Mouse (Mus musculus): ENCODE results near the gene Uqcr10.
"Not testable (repeated sequence)": the region's sequence is repeated elsewhere in the genome, so short reads cannot be mapped to it uniquely, and the experiment has no call there.

Uqcr10 gene

GRCm38 (mm10) chr11:4712822-4713221, 8.7 kb upstream of the Uqcr10 start:
- DNase-seq = no peak

DNA sequence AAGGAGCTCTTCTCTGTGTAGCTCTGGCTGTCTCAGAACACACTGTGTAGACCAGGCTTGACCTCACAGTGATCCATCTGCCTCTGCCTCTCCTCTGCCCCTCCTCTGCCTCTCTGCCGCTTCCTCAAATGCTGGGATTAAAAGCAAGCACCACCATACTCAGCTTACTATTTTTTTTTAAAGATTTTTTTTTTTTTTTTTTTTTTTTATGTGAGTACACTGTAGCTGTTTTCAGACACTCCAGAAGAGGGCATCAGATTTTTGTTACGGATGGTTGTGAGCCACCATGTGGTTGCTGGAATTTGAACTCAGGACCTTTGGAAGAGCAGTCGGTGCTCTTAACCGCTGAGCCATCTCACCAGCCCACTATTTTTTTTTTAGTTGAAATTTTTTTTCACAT, 6.0 kb upstream of the Uqcr10 start:
- DNase-seq = not testable (repeated sequence)

GRCm38 (mm10) chr11:4705178-4705577, 1.0 kb upstream of the Uqcr10 start:
- no peak for DNase-seq

- DNase-seq = no peak
Observed at GRCm38 (mm10) chr11:4703688-4704071, 462 bp downstream of the Uqcr10 start.

GRCm38 (mm10) chr11:4700726-4701125, 3.4 kb downstream of the Uqcr10 start:
- DNase-seq = no peak

DNA sequence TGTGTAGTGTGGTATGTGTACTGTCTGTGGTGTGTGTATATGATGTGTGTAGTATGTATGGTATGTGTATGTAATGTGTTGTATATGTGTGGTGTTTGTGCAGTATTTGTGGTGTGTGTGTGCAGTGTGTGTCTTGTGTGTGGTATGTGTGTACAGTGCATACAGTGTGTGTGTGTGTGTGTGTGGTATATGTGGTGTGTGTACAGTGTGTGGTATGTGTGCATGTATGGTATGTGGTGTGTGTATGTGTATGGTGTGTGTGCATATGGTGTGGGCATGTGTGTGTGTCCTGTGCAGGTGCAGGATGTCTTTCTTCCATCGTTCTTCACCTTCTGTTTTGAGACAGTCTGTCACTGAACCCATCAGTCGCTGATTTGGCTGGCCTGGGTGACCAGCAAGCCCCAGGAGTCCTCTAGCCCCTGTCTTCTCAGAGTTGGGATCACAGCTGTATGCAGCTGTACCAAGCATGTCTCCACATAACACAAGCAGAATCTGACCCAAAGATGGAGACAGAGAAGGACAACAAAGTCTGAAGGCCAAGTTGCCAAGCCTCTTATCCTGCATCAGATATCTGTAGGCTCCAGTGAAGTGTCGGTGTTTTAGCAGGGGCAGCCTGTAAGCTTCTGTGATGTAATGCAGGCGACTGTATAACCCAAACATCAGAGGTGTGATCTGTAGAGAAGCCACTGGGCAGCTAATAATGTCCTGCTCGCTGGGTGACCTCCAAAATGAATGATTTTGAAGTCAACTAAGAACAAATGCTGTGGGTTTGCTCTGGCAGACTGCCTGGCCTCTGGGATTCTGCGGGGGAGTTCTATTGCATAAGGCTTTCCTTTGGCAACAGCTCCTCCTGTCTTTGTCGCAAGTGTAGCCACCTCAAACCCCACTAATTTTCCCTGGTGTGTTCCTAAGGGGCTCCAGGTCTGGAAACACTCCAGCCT, 6.8 kb downstream of the Uqcr10 start:
- DNase-seq = peak; percentile 39

DNA sequence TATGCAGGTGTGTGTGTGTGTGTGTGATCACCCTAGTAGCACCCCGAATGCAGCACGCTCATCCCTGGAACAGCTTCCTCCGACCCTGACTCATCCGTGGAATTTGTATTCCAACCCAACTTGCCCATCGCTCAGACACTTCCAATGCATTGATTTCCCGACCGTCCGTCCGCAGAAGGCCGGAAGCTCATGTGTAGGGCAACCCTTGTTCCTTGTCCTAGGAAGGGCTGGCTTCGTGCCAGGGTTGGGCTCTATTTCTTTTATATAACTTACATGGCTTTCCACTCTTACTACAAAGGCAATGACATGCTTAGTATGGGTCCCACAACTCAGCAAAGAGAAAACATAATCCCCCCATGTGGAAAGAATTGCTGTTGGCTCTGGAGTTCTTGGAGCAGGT, 12.0 kb downstream of the Uqcr10 start:
- no peak for DNase-seq

DNA sequence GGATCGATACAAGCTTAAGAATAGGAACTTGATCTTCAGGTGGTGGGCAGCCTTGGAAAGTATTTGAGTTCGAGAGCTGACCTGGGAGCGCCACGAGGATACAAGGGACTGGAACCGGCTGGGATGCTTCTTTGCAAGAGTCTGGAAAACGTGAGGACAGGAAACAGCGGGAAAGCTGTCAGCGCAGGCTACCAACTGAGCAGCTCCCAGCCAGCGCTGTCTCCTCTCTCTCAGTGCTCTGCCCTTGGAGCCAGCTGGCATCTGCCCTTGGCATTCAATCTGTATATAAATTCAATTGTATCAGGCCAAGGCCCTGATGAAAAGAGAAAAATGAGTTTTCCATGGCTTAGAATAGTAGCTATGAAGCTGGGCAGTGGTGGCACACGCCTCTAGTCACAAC, 12.9 kb downstream of the Uqcr10 start:
- no peak for DNase-seq

DNA sequence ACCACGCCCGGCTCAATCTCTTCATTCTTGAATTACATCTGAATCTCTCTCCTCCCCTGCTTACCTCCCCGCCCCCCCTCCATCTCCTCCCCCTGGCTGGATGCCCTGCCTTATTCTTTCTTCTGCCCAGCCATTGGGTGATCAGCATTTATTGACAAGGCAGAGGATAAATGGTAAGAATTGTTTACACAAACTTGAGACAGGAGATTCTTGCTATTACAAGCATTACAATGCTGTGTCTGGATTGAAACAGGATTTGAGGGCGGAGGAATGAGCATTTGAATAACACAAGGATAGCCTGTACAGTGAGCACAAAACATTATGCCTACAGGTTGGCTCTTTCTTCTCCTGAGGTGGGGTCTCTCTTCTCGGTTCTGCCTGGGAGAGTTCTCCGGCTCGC, 13.8 kb downstream of the Uqcr10 start:
- no peak for DNase-seq

GRCm38 (mm10) chr11:4688632-4689380, 15.3 kb downstream of the Uqcr10 start:
- no peak for DNase-seq

DNA sequence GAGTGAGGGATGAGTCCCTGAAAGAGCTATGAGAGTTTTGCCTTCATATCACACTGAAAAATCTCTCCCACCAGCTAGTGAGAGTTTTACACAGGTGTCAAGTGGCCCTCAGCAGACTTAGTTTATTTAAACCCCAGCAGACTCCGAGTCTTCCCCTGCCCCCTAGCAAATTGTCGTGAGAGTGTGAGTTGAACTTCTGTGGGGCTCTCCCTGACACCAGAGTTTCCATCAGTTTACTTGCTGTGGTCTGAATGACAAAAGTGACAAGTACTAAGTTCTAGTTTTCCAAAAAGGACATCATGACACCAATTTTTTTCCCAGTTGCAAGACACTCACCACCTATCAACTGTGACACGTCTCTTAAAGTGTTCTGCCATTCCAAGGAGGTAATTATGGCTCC, 16.3 kb downstream of the Uqcr10 start:
- DNase-seq = no peak

GRCm38 (mm10) chr11:4687027-4687426, 17.1 kb downstream of the Uqcr10 start:
- no peak for DNase-seq

- no peak for DNase-seq
Observed at GRCm38 (mm10) chr11:4685510-4685909, 18.6 kb downstream of the Uqcr10 start.

DNA sequence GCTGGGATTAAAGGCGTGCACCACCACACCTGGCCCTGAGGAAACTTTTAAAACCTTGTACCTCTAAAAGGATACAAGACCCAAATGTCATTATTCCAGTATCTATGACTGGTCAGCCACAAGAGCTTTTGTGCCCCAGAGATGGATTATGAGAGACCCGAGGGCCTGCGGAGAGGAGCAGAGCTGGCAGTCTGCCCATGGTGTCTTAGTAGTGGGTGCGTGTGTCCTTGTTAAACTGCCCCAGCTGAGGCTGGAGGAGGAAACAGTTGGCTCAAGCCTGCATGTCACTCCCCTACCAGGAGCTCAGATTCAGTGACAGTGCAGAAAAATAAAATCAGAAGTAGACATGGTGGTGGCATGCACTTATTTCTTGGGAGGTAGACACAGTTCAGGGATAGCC, 19.1 kb downstream of the Uqcr10 start:
- DNase-seq = no peak

DNA sequence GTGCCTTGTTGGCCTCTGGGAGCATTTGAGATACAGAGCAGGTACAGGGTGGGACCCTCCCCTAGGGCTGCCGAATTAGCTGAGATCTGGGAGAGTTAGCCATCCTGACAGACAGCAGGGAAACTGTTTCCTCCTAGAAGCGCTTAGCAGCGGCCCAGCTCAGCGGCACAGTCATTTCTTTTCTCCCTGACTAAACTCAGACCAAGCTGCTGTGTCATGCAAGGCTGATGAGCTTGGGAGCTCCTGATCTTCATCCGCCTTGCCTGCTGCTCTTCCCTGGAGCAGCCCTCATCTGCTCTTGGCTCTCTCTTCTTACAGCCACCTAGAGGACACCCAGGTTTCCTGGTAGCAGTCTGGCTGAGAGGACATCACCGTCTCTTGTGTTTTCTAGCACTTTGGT, 20.0 kb downstream of the Uqcr10 start:
- DNase-seq = no peak

DNA sequence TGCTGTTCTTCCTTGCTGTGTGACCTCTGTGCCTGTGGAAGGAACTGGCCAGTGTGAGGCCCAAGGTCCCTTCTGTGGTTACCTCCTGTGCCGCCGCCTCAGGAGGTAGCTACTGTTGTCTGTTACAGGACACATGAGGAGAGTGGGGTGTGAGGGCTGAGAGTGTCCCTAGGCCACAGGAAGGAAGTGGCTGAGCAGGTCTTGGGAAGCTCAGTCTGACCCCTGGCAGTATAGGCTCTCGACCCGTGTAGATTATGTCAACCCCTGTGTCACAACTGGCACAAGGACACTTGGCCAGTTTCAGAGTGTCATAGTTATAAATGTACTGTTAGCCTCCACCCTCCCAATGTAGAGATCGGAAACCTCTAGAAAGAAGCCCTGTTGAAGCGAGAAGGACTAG, 20.6 kb downstream of the Uqcr10 start:
- DNase-seq = no peak

DNA sequence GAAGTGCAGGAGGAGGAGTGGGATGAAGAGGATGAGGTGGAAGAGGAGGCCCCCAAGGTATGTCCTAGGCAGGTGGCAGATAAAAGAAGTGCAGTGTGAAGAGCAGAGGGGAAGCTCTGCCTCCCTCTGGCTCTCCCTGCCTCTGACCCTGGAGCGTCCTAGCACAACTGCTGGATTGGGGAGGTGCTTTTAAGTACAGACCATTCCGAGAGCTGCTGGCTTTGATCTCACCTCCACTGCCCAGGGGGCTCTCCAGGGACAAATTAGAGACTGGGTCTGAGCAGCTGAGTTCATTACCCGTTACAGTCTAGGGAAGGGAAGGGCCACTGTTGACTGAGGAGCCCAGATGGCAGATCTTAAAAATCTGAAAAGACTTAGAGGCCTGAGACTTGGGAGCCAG, 24.0 kb downstream of the Uqcr10 start:
- DNase-seq = no peak

DNA sequence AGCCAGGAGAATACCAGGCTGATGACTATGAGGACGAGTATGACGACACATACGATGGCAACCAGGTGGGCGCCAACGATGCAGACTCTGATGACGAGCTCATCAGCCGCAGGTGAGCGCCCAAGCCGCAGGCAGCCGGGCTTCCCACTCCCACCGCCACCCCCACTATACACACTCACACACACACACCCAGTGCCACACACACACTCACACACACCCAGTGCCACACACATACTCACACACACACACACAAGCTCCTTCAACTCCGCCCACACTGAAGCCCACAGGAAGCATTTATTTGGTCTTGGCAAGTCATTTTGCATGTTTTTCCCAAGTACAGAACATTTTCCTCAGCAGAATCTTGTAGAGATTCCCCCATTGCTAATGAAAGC, 24.7 kb downstream of the Uqcr10 start:
- no peak for DNase-seq

DNA sequence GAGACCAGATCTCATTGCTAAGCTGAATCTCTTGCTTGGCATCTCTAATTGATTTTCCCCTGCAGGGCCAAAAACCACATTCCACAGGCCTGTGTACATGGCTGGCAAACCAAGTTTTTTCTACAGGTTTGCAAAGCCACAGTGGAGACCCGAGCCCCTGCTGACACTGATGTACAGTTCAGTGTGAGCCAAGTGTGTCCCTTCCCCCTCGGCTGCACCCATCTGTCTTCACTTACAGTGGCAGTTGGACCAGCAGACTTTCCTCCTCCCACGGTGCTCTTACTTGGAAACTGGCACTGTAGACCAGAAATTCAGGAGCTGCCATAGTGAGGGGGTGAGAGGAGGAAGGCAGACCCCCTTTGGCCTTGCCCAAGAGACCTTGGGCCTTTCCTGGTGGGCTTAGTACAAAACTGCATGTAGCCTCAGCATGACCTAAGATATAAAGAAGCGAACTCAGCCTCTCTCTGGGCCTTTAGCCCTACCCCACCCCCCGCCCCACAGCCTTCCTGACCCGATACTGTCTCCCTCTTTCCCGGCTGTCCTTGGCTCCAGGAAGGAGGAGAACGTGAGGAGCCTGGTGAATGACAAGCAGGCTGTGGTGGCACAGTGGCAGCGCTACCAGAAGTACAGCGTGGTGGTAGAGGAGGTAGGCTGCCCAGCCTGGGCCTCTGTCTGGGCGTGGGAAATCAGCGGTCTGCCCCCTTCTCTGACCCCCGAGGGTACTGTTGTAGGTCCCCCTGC, 25.3 kb downstream of the Uqcr10 start:
- DNase-seq = no peak

GRCm38 (mm10) chr11:4677250-4677872, 26.8 kb downstream of the Uqcr10 start:
- peak; percentile 92 for DNase-seq

DNA sequence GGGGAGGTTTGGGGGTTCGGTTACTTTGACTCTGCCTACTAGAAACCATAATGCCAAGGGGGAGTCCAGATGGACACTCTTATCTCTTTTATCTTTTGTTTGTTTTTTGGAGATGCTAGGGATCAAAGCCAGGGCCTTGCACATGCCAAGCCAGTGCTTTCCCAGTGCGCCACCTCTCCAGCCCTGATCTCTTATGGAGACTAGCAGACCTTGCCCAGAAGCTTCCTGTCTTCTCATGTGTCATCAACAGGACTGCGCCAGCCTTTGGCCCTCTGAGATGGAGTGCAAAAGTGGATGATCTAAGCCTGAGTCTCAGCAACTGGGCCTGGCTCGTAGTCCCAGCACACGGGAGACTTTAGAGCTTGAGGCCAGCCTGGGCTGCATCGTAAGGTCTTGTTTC, 28.4 kb downstream of the Uqcr10 start:
- DNase-seq = no peak

DNA sequence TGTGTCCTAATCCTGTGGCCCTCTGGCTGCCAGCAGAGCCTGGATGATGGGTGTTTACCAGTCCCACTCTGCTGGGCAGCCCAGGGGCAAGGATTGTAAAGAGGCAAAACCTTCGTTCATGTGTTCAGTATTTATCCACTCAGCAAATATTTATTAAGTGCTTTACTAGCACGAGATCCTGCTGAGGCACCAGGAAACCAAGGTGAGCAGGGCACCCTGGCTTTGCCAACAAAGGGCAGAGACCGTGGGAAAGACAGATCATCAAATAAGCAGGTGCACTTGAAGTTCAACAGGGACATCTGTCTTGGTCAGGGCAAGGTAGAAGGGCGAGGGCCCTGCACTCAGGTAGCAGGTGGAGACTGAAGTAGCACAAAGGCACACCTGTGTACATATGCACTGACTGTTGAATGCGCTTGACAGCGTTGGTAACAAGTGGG, 29.0 kb downstream of the Uqcr10 start:
- DNase-seq = no peak

GRCm38 (mm10) chr11:4674593-4674992, 29.5 kb downstream of the Uqcr10 start:
- DNase-seq = no peak
